Mouse (Mus musculus) kidney, postnatal 25 days (tissue): ENCODE measurements around the gene Tlk1.

Source experiments
- DNase-seq, 2 experiments: peaks; one replicate each; pipeline ENCODE4 v3.0.0; 2021; ENCODE audit warnings: mixed read lengths in 2 of 2

Gene Tlk1

DNA sequence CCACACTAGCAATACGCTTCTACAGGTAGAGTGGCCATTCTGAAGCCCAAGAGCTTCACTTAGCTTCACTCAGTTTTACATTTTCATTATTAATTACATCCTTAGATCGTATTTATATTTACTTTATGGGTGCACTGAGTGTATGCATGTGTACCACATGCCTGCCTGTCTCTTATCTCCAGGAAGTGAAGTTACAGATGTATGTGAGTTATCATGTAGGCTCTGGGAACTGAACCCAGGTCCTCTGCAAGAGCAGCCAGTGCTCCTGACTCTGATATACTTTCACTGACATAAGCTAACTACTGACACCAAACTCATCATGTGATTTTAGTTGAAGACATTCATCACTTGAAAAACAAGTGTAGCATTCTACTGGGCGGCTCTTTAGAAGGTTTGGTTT, 36.2 kb downstream of the Tlk1 start:
- DNase-seq, result no peak

GRCm38 (mm10) chr2:70784447-70784846, 41.1 kb downstream of the Tlk1 start:
- no peak for DNase-seq

- DNase-seq, result no peak
These were observed 42.0 kb downstream of the Tlk1 start for GRCm38 (mm10) chr2:70783504-70783903.

DNA sequence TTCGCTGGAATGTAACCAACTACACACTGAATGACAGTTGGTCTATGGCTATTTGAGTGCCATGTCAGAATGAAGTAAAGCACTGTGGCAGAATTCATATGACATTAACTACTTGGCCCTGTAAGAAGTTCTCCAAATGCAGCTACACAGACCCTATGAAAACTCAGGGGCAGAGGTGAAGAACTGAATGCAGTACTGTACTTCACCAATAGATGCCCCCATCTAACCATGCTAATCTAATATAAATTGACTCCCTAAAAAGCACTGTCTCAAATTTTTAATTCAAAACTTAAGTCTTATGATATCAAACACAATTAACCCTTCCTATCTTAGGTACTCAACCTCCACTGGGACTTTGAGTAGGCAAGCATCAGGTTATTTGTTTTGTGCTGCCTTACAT, 45.9 kb downstream of the Tlk1 start:
- peak in 1 of 2 experiments; percentile 45 for DNase-seq

- no peak for DNase-seq
These were observed 48.8 kb downstream of the Tlk1 start for GRCm38 (mm10) chr2:70776744-70777143.

DNA sequence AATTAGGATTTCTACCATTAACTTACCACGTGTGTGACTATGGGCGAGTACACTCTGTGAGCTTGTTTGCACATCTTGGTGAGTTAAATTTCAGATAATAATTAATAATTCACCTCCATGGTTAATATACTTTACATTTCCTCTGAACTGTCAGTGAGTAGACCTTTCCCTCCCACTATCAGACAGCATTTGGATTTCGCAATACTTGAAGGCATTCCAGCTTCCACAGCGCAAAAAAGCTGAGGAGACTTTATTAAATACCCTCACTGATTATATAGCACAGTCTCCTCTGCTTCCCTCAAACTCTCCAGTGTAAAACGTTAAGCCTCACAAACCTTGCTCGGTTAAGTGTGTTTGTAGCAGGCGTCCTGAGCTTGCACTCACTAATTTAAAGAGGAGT, 60.8 kb downstream of the Tlk1 start:
- no peak for DNase-seq

DNA sequence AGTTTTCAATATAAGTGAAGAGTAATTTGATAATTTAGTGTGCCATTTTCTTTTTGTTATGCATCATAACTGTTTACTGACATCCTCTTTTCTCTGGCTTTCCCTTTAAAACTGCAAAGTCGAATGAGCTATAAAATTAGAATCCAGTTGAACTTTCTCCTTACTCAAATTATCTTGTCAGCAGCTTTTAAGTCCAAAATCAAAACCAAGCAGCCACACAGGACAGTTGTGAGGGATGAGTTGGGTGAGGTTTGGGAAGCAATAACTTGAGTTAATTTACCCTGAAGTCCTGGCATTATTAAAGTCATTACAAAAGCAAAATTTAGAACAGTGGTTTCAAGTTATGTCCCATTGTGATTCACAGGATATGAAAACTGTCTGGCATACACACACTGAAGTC, 62.8 kb downstream of the Tlk1 start:
- DNase-seq, result no peak

DNA sequence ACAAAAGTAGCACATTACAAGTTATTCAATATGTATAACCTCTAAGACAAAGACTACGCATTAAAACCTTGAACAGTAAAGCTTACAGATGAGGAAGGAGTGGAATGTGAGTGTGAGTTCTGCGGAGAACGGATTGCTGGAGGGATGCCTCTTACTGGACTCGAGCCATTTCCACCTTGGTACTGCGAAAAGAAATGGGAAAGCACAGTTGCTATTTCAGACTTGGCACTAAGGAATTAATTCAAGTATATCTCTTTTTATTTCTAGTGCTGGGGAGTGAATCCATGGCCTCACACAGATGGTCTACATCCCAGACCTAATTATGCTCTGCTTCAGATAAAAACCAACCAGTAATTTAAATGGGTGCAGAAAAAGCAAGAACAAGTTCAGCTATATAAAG, 73.4 kb downstream of the Tlk1 start:
- DNase-seq, result no peak

DNA sequence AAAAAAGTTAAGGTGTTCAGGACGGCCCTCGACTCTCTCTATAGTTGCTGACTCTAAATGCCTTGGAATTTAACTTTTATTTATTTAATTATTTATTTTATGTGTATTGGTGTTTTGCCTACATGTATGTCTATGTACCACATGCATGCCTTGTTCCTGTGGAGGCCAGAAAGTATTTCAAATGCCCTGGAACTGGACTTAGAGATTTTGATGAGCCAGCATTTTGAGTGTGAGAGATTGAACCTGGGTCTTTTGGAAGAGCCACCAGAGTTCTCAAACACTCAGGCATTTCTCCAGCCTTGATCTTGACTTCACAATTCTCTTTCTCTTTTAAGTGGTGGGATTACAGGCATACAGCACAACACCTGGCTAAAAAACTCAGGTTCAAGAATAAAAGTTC, 73.9 kb downstream of the Tlk1 start:
- DNase-seq, result no peak

DNA sequence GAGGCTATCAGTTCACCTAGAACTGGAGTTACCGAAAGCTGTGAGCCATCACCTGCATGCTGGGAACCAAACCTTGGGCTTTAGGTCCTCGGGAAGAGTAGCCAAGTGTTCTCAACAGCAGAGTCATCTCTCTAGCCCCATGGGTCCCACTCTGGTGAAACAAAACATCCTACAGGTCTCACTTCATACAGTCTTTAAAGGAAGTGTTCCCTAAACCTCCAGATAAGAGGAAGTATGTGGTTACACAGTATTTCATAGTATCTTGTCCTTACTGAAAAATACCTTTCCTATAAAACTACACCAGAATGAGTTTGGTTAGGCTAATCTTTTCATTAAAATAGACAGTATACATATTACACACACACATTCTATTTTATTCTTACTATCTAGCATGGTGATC, 82.9 kb downstream of the Tlk1 start:
- no peak for DNase-seq

GRCm38 (mm10) chr2:70741901-70742300, 83.6 kb downstream of the Tlk1 start:
- DNase-seq, result no peak

- no peak for DNase-seq
These were observed 89.5 kb downstream of the Tlk1 start for GRCm38 (mm10) chr2:70736008-70736407.

DNA sequence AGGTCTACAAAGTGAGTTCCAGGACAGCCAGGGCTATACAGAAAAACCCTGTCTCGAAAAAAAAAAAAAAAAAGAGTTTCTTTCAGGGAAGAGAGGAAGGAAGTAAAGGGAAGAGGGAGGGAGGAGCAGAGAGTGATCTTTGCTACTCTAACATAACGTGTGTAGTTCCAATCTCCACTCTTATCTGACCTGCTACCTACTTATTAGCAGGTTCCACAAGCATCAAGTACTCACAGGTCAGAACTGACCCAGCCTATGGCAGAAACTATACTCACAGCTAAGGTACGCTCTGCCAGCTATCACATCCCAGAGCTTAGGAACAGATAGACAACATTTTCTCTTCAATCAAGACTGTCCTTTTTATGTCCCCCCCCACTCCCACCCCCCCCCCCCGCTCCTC, 90.0 kb downstream of the Tlk1 start:
- no peak for DNase-seq

- DNase-seq, result no peak
These were observed 98.4 kb downstream of the Tlk1 start for GRCm38 (mm10) chr2:70727089-70727488.

GRCm38 (mm10) chr2:70723610-70724243, 101.8 kb downstream of the Tlk1 start:
- DNase-seq, result no peak

- no peak for DNase-seq
These were observed 114.7 kb downstream of the Tlk1 start for GRCm38 (mm10) chr2:70710878-70711277.

DNA sequence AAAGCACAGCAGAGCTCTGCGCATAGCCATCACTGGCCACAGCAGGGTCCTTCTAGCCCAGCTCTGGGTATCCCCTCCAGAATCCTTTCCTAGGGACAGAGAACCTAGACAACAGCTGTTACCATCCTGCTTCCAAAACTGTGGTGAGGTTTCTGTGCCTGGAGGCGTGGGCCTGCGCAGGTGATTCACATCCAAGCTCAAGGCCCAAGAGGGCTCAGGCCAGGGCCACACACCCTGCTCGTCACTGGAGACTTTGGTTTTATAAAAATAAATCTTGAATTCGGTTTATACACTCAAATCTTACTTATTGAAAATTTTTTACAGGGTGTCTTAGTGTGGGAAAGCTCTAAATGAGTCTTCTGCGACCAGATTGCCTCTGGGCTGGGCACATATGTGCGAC, 115.3 kb downstream of the Tlk1 start:
- no peak for DNase-seq

GRCm38 (mm10) chr2:70708986-70709730, 116.4 kb downstream of the Tlk1 start:
- no peak for DNase-seq

DNA sequence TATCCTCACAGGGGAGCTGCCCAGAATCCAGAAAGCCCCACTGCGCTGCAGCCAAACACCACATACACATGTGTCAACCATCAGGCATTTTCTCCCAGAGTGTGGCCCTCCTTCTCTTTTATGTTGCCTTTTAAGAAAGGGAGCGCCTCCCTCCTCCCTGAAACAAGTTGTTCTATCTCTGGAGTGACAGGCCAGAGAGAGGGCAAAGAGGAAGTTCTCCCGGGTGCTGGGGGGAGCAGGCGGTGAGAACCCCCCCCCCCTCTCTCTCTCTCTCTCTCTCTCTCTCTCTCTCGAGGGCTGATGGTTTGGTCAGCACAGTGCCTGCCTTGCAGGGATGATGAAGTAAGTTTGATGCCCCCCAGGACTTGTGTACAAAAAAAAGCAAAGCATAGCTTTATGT, 123.1 kb downstream of the Tlk1 start:
- no peak for DNase-seq

- no peak for DNase-seq
These were observed 124.0 kb downstream of the Tlk1 start for GRCm38 (mm10) chr2:70701571-70701970.

DNA sequence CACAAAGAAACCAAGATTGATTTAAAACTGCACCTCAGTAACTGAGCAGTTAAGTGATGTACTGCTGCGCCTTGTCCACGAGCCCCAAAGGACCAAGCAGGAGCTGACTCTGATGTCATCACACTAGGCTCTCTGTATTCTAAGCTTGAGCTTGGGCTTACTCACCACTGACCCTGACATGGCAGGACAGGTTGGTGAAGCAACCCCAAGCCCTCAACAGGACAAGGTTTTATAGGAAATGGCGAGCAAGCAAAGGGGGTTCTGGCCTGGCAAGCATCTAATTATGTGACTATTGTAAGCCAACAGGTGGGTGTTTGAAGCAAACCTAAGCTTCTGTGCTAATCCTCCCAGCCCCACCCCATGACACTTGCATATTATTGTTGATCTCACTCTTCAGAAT, 124.7 kb downstream of the Tlk1 start:
- no peak for DNase-seq

DNA sequence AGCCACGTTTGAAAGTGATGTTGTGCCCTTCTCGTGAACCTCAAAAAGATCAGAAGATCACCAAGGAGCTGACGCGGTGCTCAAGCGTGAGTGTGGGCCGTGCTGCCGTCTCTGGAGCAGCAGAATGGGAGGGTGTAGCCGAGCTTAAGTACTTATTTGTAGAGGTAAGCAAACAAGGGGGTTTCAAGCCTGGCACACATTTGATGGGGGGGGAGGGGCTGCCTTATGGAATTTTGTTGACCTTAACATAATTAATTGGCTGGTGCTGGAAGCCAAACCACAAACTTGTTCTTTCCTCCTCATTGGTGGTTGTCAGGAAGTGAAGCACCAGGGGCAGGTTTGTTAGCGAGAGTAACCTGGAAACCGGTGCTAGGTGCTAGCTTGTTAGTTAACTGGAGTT, 129.8 kb downstream of the Tlk1 start:
- DNase-seq, result no peak

- peak in 1 of 2 experiments; percentile 55 for DNase-seq
These were observed 135.3 kb downstream of the Tlk1 start for GRCm38 (mm10) chr2:70690195-70690594.

DNA sequence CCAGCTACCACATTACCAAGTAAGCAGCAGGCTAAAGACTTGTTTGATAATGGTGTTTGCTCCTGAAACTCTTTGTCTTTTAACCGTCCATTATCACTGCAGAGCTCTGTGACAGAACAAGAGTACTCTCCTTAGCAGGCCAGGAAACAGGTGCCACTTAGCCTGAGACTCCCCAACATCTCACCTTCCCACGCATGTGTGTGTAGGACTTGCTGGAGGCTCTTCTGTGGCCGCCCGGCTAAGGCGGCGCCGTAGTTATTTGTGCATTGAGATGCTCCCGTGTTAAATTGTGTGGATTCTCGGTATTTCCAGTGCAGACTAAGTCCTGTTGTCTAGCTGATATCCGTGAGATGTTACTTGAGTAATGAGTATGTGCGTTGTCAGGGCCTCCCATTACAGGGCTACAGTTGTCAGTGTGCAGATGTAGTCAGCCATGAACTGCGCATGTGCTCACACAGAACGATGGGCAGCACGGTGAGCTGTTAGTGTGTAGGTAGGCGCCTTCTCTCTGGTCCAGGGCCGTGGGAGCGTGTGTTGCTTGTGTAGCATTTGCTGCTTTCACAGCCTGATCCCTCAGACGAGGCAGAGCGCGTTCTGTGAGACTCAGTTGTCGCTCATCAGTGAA, 137.0 kb downstream of the Tlk1 start:
- no peak for DNase-seq
